Mouse (Mus musculus) liver, embryonic 13.5 days (tissue): ENCODE results near the gene Nfyc. TPM values are rescaled to one million over a fixed set of nuclear protein-coding genes. Genes with fewer than 3 reads are reported as not detected.
A peak's percentile ranks its signal among the peaks of the same experiment; 100 is the strongest.

Experiments used
- ATAC-seq: fragments of 200-750 bp; cut with Nextera tagmentation; 2 replicates; pipeline ENCODE4 v1.8.0; 2017; ENCODE audit warnings: low read depth, mild to moderate bottlenecking, moderate number of reproducible peaks, moderate library complexity
- DNase-seq: peaks from one replicate; pipeline ENCODE4 v3.0.0; 2022
- H3K27ac ChIP-seq: fragments of 300-500 bp; sonication (generic); 2 replicates; pipeline ENCODE4 v1.5.1; 2015; ENCODE audit warnings: moderate library complexity, mild to moderate bottlenecking, inconsistent platforms
- H3K27me3 ChIP-seq: fragments of 300-500 bp; sonication (generic); 2 replicates; pipeline ENCODE4 v1.6.1; 2015; ENCODE audit warnings: mild to moderate bottlenecking, inconsistent platforms
- H3K36me3 ChIP-seq: fragments of 300-500 bp; sonication (generic); 2 replicates; pipeline ENCODE4 v1.6.1; 2015; ENCODE audit warnings: mild to moderate bottlenecking, inconsistent platforms
- H3K4me1 ChIP-seq: fragments of 300-500 bp; sonication (generic); replicated peaks from 2 replicates; pipeline ENCODE4 v1.6.1; 2015; ENCODE audit warnings: inconsistent platforms
- H3K4me2 ChIP-seq: fragments of 300-500 bp; sonication (generic); 2 replicates; pipeline ENCODE4 v1.6.1; 2015; ENCODE audit warnings: inconsistent platforms, mild to moderate bottlenecking, moderate library complexity
- H3K4me3 ChIP-seq: fragments of 300-500 bp; sonication (generic); replicated peaks from 2 replicates; pipeline ENCODE4 v1.5.1; 2015; ENCODE audit warnings: mild to moderate bottlenecking, inconsistent platforms
- H3K9ac ChIP-seq: fragments of 300-500 bp; sonication (generic); 2 replicates; pipeline ENCODE4 v1.6.1; 2015; ENCODE audit warnings: mild to moderate bottlenecking, inconsistent platforms
- H3K9me3 ChIP-seq: fragments of 300-500 bp; sonication (generic); replicated peaks from 2 replicates; pipeline ENCODE4 v1.6.1; 2016; ENCODE audit warnings: inconsistent platforms
- WGBS: fragments of 180-500 bp; shearing (Covaris S2); methylation state at CpG from one replicate; pipeline ENCODE4 v1.1.7; 2015; ENCODE audit not compliant: insufficient replicate concordance; 5-methylcytosine and 5-hydroxymethylcytosine counted together
- polyA plus RNA-seq: library from polyadenylated mRNA; unstranded; fragments of >200 nt; fragmentation: Nextera tagmentation; extraction: Ambion mirVana; gene quantifications from 2 replicates; pipeline ENCODE4 v1.2.1, GENCODE M21; 2015

Gene Nfyc
- polyA plus RNA-seq, 1 experiment from 2014 or later, result 54.1 TPM

DNA sequence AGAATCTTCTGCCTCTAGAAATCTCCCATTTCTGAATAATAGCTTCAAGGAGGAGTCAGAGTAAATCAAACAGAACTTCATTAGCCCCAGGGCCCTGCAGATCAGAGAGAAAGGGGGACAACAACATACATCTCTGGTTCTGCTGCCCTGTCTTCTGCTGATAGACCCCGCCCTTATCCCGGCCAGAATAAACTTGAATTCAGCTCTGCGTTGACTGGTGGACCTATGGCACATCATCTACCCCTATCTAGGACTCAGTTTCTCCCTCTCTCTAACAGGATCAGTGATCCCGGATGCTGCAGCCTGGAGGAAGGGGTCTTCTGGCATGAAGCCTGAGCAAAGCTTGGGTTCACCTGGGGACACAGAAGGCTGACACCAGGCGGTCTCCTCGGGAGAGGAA is 100.8 kb downstream of the Nfyc start:
- Histone ChIP-seq H3K4me3 (peak overlapping the region; percentile 64), H3K27ac (no peak overlapping the region), H3K9me3 (no peaks in the 10 kb centered on the region), H3K9ac (peak overlapping the region; percentile 69), H3K36me3 (no peaks in the 10 kb centered on the region), H3K27me3 (peaks cover 88% of the 10 kb centered on the region), H3K4me2 (peak overlapping the region; percentile 87), H3K4me1 (peaks cover 23% of the 10 kb centered on the region)
- WGBS, result 13% methylated on average over 6 of the region's 6 CpGs
- ATAC-seq (peak; percentile 67), DNase-seq (no peak)

DNA sequence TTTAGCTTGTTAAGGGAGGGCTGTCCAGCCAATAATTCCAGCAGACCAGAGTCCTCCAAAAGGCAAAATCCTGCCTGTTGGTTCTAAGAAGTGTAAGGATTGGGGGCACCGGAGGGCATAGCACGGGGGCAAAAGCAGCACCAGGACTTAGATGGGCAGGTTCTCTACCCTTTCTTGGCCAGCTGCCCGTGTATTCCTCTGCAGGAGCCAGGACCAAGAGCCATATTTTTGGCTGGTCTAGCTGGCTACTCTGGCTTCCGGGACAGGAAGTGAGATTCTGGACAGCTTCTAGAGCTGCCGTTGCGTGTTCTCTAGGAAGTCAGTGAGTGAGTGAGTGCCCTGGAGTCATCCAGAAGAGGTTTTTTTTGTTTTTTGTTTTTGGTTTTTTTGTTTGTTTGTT is 101.2 kb downstream of the Nfyc start:
- H3K4me2 ChIP-seq, result 0 out of 2 replicates have a peak overlapping the region, but pooled peaks have one; percentile 87
- H3K9me3 ChIP-seq, result no peaks in the 10 kb centered on the region
- H3K9ac ChIP-seq, result no peak overlapping the region
- 48% methylated on average over 6 of the region's 6 CpGs for WGBS
- no peaks in the 10 kb centered on the region for H3K36me3 ChIP-seq
- no peak overlapping the region for H3K4me3 ChIP-seq
- ATAC-seq (no peak), DNase-seq (no peak)
- peaks cover 88% of the 10 kb centered on the region for H3K27me3 ChIP-seq
- H3K27ac ChIP-seq, result no peak overlapping the region
- peaks cover 23% of the 10 kb centered on the region for H3K4me1 ChIP-seq

DNA sequence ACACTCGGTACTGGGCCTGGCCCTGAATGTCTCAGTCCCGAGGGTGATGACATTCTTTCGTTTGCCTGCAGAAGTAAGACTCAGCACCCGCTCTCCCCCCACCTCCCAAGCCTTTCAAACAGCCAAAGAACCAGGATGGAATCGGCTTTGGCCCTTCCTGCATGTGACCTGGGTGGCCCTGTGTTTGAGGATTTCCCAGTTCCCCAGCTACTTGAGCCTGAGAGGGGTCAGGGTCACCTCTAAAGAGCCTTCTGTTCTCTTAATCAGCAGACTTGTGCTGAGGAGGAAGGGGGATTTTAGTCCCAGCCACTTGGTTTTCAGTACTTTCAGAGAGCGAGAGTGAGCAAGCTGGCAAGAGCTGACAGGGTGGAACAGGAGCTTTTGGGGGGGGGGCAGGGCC is 101.9 kb downstream of the Nfyc start:
- WGBS, result 62% methylated on average over 6 of the region's 6 CpGs
- no peak for ATAC-seq

DNA sequence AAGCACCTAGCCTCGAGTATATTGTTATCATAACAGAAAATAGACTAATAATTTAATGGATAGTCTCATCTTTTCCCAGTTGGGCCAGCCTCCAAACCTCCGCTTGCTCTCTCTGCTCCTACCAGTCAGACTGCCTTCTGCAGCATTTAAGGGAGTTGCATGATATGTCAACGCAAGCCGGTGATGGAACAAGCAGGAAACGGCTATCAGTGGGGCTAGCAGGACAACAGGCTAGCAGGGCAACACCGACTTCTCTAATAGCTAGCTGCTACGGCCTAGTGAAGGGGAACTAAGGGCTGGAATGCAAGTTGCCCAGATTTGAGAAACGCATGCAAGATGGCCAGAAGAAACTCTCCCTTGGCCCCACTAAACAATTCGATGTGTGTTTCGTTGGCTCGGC is 103.5 kb downstream of the Nfyc start:
- WGBS, result 52% methylated on average over 11 of the region's 11 CpGs
- no peak overlapping the region for H3K4me3 ChIP-seq
- no peak for ATAC-seq

More for the DNA sequence above, 101.9 kb downstream of the Nfyc start:
- H3K27me3 ChIP-seq, result peaks cover 86% of the 10 kb centered on the region
- H3K36me3 ChIP-seq, result no peaks in the 10 kb centered on the region
- no peak overlapping the region for H3K4me2 ChIP-seq
- no peak for DNase-seq
- peaks cover 23% of the 10 kb centered on the region for H3K4me1 ChIP-seq
- no peak overlapping the region for H3K4me3 ChIP-seq
- H3K27ac ChIP-seq, result no peak overlapping the region
- H3K9ac ChIP-seq, result no peak overlapping the region
- H3K9me3 ChIP-seq, result no peaks in the 10 kb centered on the region

DNA sequence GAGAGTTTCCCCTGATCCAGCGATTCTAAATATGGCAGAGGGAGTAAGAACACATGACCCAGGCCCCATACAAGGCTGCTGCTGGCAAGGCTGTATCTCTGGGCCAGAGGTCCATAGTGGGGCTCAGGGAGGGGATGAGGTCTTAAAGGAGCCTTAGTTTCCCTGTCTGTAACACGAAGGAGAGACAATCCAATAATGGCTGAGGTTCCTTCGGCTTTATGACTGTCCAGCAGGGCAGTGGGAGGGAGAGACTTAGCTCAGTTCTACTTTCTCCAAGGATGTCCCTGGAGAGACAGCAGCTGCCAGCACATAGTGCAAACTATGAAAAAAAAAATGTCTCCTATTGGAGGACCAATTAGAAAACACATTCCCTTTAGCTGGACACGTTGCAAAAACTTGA is 105.2 kb downstream of the Nfyc start:
- 55% methylated on average over 4 of the region's 4 CpGs for WGBS
- ATAC-seq (no peak), DNase-seq (no peak)
- Histone ChIP-seq H3K9ac (no peak overlapping the region), H3K4me3 (no peak overlapping the region), H3K27me3 (peaks cover 84% of the 10 kb centered on the region), H3K4me1 (peaks cover 14% of the 10 kb centered on the region), H3K36me3 (no peaks in the 10 kb centered on the region), H3K9me3 (no peaks in the 10 kb centered on the region), H3K27ac (no peak overlapping the region), H3K4me2 (no peak overlapping the region)

More for the DNA sequence above, 103.5 kb downstream of the Nfyc start:
- H3K4me1 ChIP-seq, result peaks cover 23% of the 10 kb centered on the region
- H3K36me3 ChIP-seq, result no peaks in the 10 kb centered on the region
- no peak overlapping the region for H3K4me2 ChIP-seq
- H3K9me3 ChIP-seq, result no peaks in the 10 kb centered on the region
- H3K9ac ChIP-seq, result no peak overlapping the region
- peaks cover 87% of the 10 kb centered on the region for H3K27me3 ChIP-seq
- no peak overlapping the region for H3K27ac ChIP-seq
- DNase-seq, result no peak

DNA sequence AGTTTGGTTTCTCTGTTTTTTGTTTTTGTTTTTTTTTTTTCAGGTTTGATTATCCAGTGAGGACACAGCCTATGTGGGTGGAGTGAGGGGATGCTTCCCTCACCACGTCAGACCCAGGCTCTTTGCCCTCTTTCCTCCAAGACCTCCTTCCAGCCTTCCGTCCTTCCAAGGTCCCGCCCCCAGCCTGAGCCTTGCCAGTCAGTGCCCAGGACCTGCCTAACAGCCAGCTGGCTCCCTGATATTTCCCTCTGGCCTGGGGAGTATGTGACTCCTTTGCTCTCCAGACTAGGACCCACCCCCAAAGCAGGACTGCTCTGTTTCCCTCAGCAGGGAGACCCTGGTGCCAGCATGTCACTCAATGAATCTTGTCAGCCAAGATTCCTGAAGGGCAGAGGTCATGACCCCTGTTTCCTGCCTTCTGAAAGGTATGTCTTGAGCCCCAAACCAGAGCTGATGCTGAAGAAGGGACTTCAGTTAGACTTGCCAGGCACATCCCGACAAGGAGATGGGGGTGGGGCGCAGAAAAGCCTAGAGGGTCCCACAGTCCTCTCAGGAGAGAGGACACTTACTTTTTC is 105.8 kb downstream of the Nfyc start:
- Histone ChIP-seq H3K36me3 (no peaks in the 10 kb centered on the region), H3K9me3 (no peaks in the 10 kb centered on the region), H3K4me1 (peaks cover 8% of the 10 kb centered on the region), H3K27ac (no peak overlapping the region; the same call in 1 of the 2 replicates), H3K9ac (no peak overlapping the region), H3K27me3 (peaks cover 83% of the 10 kb centered on the region), H3K4me3 (no peak overlapping the region), H3K4me2 (no peak overlapping the region)
- DNase-seq (no peak), ATAC-seq (no peak)
- 44% methylated on average over 5 of the region's 5 CpGs for WGBS

DNA sequence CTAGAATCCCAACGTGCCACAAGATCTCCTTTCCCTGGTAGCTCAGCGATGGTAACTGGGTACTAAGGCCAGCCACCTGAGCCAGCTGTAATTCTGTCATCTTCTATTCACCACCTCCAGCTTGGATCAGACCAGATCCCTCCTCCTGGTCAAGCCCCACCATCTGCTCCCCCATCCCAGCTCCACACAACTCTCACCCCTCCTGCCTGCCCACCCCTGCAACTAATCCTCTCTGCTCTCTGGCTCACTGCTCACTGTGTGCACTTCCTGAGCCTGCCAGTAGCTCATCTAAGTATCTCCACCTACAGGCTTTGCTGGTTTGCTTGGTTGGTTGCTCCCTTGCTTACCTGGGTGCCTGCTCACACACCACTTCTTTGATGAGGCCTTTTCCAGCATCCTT is 109.8 kb downstream of the Nfyc start:
- Histone ChIP-seq H3K4me3 (no peak overlapping the region), H3K4me2 (no peak overlapping the region), H3K27me3 (peaks cover 76% of the 10 kb centered on the region), H3K9ac (no peak overlapping the region), H3K4me1 (peaks cover 3% of the 10 kb centered on the region), H3K36me3 (no peaks in the 10 kb centered on the region), H3K27ac (no peak overlapping the region), H3K9me3 (no peaks in the 10 kb centered on the region)
- ATAC-seq (no peak), DNase-seq (no peak)
- 42% methylated on average over 2 of the region's 2 CpGs for WGBS

DNA sequence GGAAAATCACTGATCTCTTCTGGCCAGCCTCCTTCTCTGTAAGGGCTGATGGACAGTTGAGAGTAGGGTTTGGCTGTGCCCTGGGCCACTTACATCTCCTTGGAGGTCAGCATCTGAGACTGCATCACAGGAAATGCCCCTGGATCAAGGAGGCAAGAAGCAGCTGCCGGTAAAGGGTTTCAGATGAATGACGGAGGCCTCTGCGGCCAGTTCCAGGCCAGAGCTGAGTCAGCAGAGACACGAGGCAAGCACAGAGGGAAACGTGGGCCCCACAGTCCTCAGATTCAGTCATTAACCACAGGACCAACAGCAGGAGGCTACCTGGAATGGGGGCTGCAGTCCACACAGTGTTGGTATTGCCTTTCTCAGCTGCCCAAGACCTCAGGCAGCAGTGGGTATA is 112.2 kb downstream of the Nfyc start:
- Histone ChIP-seq H3K27me3 (peaks cover 77% of the 10 kb centered on the region), H3K4me1 (peaks cover 17% of the 10 kb centered on the region), H3K4me2 (no peak overlapping the region), H3K36me3 (no peaks in the 10 kb centered on the region), H3K9me3 (no peaks in the 10 kb centered on the region), H3K4me3 (no peak overlapping the region), H3K27ac (no peak overlapping the region), H3K9ac (no peak overlapping the region)
- no peak for DNase-seq
- ATAC-seq, result no peak
- WGBS, result 35% methylated on average over 5 of the region's 5 CpGs

DNA sequence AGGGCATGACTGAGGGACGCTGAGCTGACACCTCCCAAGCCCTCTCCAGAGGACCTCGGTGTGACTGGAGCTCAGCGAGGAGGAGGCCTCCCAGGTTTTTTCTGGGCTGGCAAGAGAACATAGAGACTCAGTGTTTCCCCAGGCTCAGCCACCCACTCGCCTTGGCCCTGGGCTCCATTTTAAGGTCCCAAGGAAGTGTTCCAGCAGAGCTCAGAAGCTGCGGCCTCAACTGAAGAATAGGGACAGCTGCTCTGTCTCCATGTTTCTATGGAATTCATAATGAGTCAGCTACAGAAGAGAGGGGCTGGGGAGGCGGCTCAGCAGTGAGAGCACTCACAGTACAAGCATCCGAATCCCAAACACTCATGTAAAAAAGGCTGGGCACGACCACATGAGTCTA is 113.8 kb downstream of the Nfyc start:
- H3K4me3 ChIP-seq, result no peak overlapping the region
- H3K36me3 ChIP-seq, result no peaks in the 10 kb centered on the region
- peaks cover 68% of the 10 kb centered on the region for H3K27me3 ChIP-seq
- H3K27ac ChIP-seq, result no peak overlapping the region
- peaks cover 23% of the 10 kb centered on the region for H3K4me1 ChIP-seq
- H3K4me2 ChIP-seq, result no peak overlapping the region
- H3K9ac ChIP-seq, result no peak overlapping the region
- WGBS, result 50% methylated on average over 8 of the region's 8 CpGs
- DNase-seq, result no peak
- ATAC-seq, result no peak
- H3K9me3 ChIP-seq, result no peaks in the 10 kb centered on the region

DNA sequence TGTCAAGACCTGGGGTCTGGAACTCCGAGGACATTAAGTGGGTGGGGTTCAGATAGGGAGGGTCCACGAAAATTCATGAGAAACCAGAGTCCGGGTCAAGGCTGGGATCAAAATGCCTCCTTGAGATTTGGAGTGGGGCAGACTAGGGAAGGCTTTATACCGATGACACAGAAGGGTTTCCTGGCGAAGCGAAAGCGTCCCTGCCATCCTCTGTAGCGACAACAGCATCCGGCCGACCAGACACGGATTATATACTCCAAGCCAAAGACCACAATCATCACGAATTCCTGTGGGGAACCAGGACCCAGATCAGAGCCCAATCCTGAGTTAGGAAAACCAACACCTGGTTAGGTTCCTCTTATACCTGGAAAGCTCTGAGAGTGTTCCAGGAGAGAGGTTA is 114.6 kb downstream of the Nfyc start:
- no peak for DNase-seq
- Histone ChIP-seq H3K36me3 (no peaks in the 10 kb centered on the region), H3K9ac (peak overlapping the region; percentile 40; the same call in 1 of the 2 replicates), H3K4me3 (peak overlapping the region; percentile 39), H3K4me1 (peaks cover 23% of the 10 kb centered on the region), H3K27ac (no peak overlapping the region), H3K4me2 (peak overlapping the region; percentile 69), H3K9me3 (no peaks in the 10 kb centered on the region), H3K27me3 (peaks cover 68% of the 10 kb centered on the region)
- ATAC-seq, result no peak
- 10% methylated on average over 12 of the region's 12 CpGs for WGBS

DNA sequence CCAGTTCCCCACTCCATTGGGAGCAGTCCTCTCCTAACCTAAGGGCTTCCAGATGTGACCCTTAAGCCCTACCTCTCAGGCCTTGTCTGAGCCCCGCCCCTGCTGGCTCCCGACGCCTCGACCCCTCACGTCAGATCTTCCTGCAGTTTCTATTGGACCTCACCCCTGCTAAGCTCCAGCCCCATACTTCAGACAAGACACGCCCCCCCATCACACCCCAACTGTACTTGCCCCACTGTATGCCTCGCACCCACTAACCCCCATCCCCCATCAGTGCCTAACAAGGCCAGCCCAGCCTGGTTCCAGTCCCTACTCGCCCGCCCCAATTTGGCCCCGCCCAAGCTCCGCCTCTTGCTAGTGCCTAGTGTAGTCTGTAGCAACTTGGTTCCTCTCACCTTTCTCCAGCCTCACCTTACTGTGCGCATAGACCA is 115.2 kb downstream of the Nfyc start:
- Histone ChIP-seq H3K4me1 (peaks cover 23% of the 10 kb centered on the region), H3K36me3 (no peaks in the 10 kb centered on the region), H3K27ac (no peak overlapping the region), H3K9ac (peak overlapping the region; percentile 40; the same call in 1 of the 2 replicates), H3K27me3 (peaks cover 68% of the 10 kb centered on the region), H3K4me3 (peak overlapping the region; percentile 39), H3K4me2 (peak overlapping the region; percentile 69), H3K9me3 (no peaks in the 10 kb centered on the region)
- DNase-seq (peak; percentile 73), ATAC-seq (peak; percentile 77)
- 1% methylated on average over 12 of the region's 12 CpGs for WGBS

DNA sequence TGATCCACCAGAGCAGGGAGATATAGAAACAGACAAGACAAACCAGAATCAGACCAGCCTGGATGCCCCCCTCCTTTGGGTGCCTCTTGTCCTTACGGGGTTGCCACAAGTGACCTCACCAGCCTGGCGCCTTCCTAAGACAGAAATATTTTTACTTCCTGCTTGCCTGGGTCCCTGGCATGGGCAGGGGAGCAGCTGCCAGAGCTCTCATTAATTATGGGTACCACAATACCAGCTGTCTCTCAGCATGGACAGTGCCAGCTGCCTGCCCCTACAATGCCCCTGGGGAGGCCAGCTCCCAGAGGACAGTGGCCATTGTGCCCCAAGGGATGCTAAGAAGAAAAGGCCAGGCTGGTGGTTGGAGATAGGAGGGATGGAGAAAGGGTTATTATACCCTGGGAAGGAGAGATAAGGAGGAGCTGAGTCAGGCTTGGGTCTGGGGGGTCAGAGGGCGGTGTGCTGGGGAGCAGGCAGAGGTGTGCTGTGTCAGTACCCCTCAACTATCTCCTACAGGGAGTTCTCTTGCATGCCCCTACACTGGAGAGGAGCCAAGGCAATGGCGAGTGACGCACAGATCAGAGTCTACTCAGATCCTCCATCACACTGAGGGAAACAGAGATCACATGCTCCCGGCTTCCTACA is 117.4 kb downstream of the Nfyc start:
- 52% methylated on average over 6 of the region's 6 CpGs for WGBS
- no peak overlapping the region for H3K4me2 ChIP-seq
- no peak overlapping the region for H3K27ac ChIP-seq
- ATAC-seq, result 0 out of 2 replicates have a peak, but pooled peaks have one; percentile 18
- DNase-seq, result no peak
- H3K4me1 ChIP-seq, result peaks cover 23% of the 10 kb centered on the region
- H3K9ac ChIP-seq, result no peak overlapping the region
- no peaks in the 10 kb centered on the region for H3K36me3 ChIP-seq
- H3K27me3 ChIP-seq, result peaks cover 84% of the 10 kb centered on the region
- no peaks in the 10 kb centered on the region for H3K9me3 ChIP-seq
- H3K4me3 ChIP-seq, result no peak overlapping the region
